Mouse (Mus musculus): Measurements from ENCODE around the gene Sox13.

GRCm38 (mm10) chr1:133368644-133369043 is 55.5 kb downstream of the Sox13 start:
- TF ChIP-seq POLR2A (IDR thresholded peaks at IDR 0.05; ENCODE audit: borderline replicate concordance, insufficient read depth, low read length), result no peak
- TF ChIP-seq CTCF (IDR thresholded peaks at IDR 0.05; ENCODE audit: borderline replicate concordance, insufficient read depth, low read depth, low read length), result no peak

Measured in cerebellum, adult 2 months (tissue).